22 mouse cellular contexts compared by ENCODE assay signal in the genomic region with DNA sequence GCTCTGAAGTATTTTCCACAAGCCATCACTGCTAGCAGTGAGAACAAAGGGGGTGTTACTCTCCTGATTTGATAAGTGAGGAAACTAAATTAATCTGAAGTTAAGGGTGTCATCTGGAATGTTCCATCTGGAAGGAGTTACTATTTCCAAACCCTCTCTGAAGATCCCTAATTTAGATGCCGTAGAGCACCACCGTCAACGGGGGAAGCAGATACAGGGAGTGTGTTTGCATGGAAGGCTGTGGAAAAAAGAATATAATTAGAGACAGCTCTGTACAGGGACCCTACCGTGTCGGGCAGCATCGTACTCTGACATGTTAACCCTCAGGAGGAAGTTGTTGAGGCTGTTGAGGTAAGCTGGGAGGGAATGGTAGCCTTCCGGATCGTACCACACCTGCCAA.
DNase-seq lines count a peak whose midpoint lies in the region; ATAC-seq lines count a peak whose summit lies in the region.
"Had no signal": no experiment of that assay in that cellular context is flagged by ENCODE, and none has a peak within 500 bp of the region (broad histone marks: within the 10 kb centered on the region; RNA-seq: fewer than 3 reads in every experiment).

No protein-coding gene starts in this region.

- DNase-seq in forebrain, embryonic 14.5 days (ENCODE audit: low spot score), result no peak
- peak; percentile 4 for DNase-seq in layer of hippocampus, adult 9-11 months
- DNase-seq in layer of hippocampus, postnatal 25 days (ENCODE audit: extremely low spot score in 1 of 2, low spot score in 1 of 2), result no peak
- peak; percentile 13 to 15 for DNase-seq in right cerebral cortex, adult 2 months (ENCODE audit: low spot score in 2 of 2)
- no peak for DNase-seq in right cerebral cortex, postnatal 25 days
- DNase-seq in testis, postnatal 14 days (ENCODE audit: low spot score), result no peak
- DNase-seq: adrenal gland, postnatal 25 days; cerebellum, adult 9-10 months; kidney, postnatal 25 days; liver, embryonic 13.5 days; lung, adult 2 months; lung, postnatal 36 days; thymus, adult 2 months; thymus, postnatal 4 days had no signal

- no peak overlapping the region for H3K4me2 ChIP-seq in forebrain, embryonic 16.5 days (ENCODE audit: low read length)
- H3K4me2 ChIP-seq in forebrain, embryonic 14.5 days (ENCODE audit: low read length), result no peak overlapping the region
- H3K4me2 ChIP-seq: embryonic facial prominence, embryonic 15.5 days; liver, embryonic 13.5 days; midbrain, embryonic 13.5 days; stomach, embryonic 15.5 days had no signal

- 0 out of 2 replicates have a peak, but pooled peaks have one; percentile 38 for ATAC-seq in forebrain, embryonic 16.5 days
- no peak for ATAC-seq in forebrain, embryonic 14.5 days
- ATAC-seq: CD4-positive, CD25-positive, alpha-beta regulatory T cell, adult 4 months; intestine, postnatal 0 days; midbrain, embryonic 13.5 days had no signal

- no peaks in the 10 kb centered on the region for H3K27me3 ChIP-seq in forebrain, embryonic 16.5 days (replicated peaks; ENCODE audit: control insufficient read depth, insufficient read depth, low read length)
- H3K27me3 ChIP-seq in forebrain, embryonic 14.5 days (replicated peaks; ENCODE audit: control insufficient read depth, insufficient read depth, low read length), result no peaks in the 10 kb centered on the region
- H3K27me3 ChIP-seq: embryonic facial prominence, embryonic 15.5 days; liver, embryonic 13.5 days; megakaryocyte, embryonic 14.5 days; midbrain, embryonic 13.5 days; stomach, embryonic 15.5 days had no signal

- no peak overlapping the region for H3K9ac ChIP-seq in forebrain, embryonic 16.5 days (replicated peaks; ENCODE audit: low read depth, low read length)
- no peak overlapping the region for H3K9ac ChIP-seq in forebrain, embryonic 14.5 days (ENCODE audit: low read length)
- H3K9ac ChIP-seq: embryonic facial prominence, embryonic 15.5 days; liver, embryonic 13.5 days; midbrain, embryonic 13.5 days; stomach, embryonic 15.5 days had no signal

- H3K27ac ChIP-seq in forebrain, embryonic 16.5 days (ENCODE audit: low read length), result no peak overlapping the region
- H3K27ac ChIP-seq in forebrain, embryonic 14.5 days (ENCODE audit: low read depth, low read length), result no peak overlapping the region
- H3K27ac ChIP-seq: embryonic facial prominence, embryonic 15.5 days; hindbrain, embryonic 10.5 days; liver, embryonic 13.5 days; midbrain, embryonic 13.5 days; stomach, embryonic 15.5 days had no signal

- H3K9me3 ChIP-seq in forebrain, embryonic 16.5 days (ENCODE audit: control insufficient read depth, low read length), result no peaks in the 10 kb centered on the region
- H3K9me3 ChIP-seq in forebrain, embryonic 14.5 days (replicated peaks; ENCODE audit: control insufficient read depth, low read length), result no peaks in the 10 kb centered on the region
- H3K9me3 ChIP-seq: embryonic facial prominence, embryonic 15.5 days; hindbrain, embryonic 10.5 days; liver, embryonic 13.5 days; midbrain, embryonic 13.5 days; stomach, embryonic 15.5 days had no signal

- no peaks in the 10 kb centered on the region for H3K36me3 ChIP-seq in forebrain, embryonic 16.5 days (ENCODE audit: control insufficient read depth, insufficient read depth)
- H3K36me3 ChIP-seq in forebrain, embryonic 14.5 days (ENCODE audit: control insufficient read depth, insufficient read depth, low read length), result no peaks in the 10 kb centered on the region
- H3K36me3 ChIP-seq: embryonic facial prominence, embryonic 15.5 days; hindbrain, embryonic 10.5 days; liver, embryonic 13.5 days; midbrain, embryonic 13.5 days; stomach, embryonic 15.5 days had no signal

- H3K4me1 ChIP-seq in forebrain, embryonic 16.5 days (replicated peaks; ENCODE audit: control insufficient read depth, insufficient read depth, low read length), result no peaks in the 10 kb centered on the region
- no peaks in the 10 kb centered on the region for H3K4me1 ChIP-seq in forebrain, embryonic 14.5 days (ENCODE audit: control insufficient read depth, insufficient read depth, low read length)
- H3K4me1 ChIP-seq: embryonic facial prominence, embryonic 15.5 days; hindbrain, embryonic 10.5 days; liver, embryonic 13.5 days; megakaryocyte, embryonic 14.5 days; midbrain, embryonic 13.5 days; stomach, embryonic 15.5 days had no signal

- H3K4me3 ChIP-seq in forebrain, embryonic 16.5 days (replicated peaks; ENCODE audit: low read length), result no peak overlapping the region
- H3K4me3 ChIP-seq in forebrain, embryonic 14.5 days (ENCODE audit: low read depth, low read length), result no peak overlapping the region
- H3K4me3 ChIP-seq: embryonic facial prominence, embryonic 15.5 days; hindbrain, embryonic 10.5 days; liver, embryonic 13.5 days; megakaryocyte, embryonic 14.5 days; midbrain, embryonic 13.5 days; stomach, embryonic 15.5 days had no signal

- 47% methylated on average over 8 of the region's 8 CpGs for WGBS in forebrain, embryonic 16.5 days
- WGBS in forebrain, embryonic 14.5 days, result 62% methylated on average over 8 of the region's 8 CpGs

Comparison
In these comparisons a context has a peak if more than half of its experiments do, and no peak if none do; other contexts are left out.
1. DNase-seq: peak in layer of hippocampus, adult 9-11 months (single experiment) and right cerebral cortex, adult 2 months (2 of 2); none in forebrain, embryonic 14.5 days (single experiment), layer of hippocampus, postnatal 25 days (0 of 2), right cerebral cortex, postnatal 25 days (single experiment) and testis, postnatal 14 days (single experiment).